Mouse (Mus musculus) ES-CJ7 (cell line): ENCODE results near the gene Fbxo44.
"Not testable (repeated sequence)": the region's sequence is repeated elsewhere in the genome, so short reads cannot be mapped to it uniquely, and the experiment has no call there.

ENCODE experiments used
- DNase-seq: peaks from one replicate; pipeline ENCODE4 v3.0.0; 2011; ENCODE audit warnings: low read depth, low spot score

Gene Fbxo44

DNA sequence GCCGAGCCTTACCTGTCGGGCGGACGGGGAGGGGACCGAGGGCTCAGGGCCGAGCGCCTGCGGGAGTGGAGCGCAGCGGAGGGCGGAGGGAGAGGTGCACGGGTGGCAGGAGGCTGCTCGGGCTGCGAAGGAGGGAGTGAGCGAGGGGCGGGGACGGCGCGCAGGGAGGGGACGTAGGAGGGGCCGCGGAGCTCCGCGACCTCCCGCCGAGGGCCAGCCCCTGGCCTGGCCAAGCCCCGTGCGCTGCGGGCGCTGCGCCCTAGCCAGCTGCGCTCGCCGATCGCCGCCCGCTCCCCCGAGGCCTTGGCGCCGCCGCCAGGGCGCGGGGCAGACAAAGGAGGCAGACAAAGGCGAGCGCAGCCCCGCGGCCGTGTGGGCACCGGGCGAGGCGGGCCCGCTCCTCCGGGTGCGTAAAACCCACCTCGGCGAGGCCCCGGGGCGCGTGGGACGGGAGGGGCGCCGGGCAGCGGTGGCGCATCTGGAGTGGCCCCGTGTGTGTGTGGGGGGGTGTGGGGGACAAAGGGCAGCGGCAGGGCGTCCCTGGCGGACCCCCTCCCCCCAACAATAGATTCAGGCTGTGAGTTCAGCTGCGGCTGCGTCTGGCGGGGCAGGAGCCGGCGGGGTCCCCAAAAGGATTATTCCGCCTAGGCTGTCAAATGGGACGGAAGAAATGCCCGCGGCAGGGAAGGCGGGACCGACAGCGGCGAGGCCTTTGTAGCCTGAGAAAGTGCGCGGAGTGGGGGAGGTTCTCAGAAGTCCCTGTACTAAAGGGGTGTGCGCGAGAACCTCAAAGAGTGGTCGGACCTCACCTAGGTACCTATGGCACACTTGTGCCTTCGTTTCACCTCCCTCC, 29.5 kb downstream of the Fbxo44 start, which contains the start of gene Draxin:
Draxin (minus strand) TSS at position 138 of the 853 bp plus-strand sequence.
- DNase-seq, result peak; percentile 62

DNA sequence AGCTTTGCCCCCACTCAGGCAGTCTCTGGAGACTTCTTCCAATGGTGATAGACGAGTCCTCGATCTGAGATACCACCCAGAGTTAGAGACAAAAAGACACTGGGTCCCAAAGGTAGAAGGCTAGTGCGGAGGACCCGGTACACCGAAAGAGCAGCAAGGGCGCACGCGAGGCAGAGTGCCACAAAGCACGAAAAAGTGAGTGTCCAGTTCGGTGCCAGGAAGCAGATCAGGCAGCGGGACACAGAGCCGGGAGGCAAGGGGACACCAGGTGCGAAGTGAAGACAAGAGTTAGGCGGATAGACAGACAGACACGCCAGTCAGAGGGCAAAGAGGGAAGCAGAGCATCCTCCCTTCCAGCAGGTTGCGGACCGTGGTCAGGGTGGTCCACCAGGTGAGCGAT, 30.1 kb downstream of the Fbxo44 start, which contains the start of gene Mad2l2:
Mad2l2 (plus strand) TSS at position 252 of the 400 bp plus-strand sequence.
- DNase-seq, result no peak

DNA sequence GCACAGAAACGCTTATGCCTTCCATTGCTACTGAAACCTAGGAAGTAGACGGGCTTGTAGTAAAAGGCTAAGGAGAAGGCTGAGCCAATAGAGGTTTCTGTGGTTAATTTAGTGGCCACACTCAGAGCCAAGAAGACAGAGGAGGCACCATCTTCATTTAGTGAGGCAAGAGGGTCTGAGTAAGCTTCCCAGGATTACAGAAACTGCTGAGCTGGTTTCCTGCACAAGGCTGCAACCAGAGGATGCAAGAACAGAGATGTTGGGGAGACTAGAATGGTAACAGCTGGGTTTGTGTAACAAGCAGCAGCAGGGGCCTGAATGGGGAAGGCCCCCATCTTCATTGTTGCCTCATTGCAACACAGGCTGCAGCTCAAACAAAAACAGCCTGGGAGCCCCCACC, 31.6 kb downstream of the Fbxo44 start:
- DNase-seq, result no peak

- DNase-seq, result no peak
These were observed 32.0 kb downstream of the Fbxo44 start for GRCm38 (mm10) chr4:148128241-148128640.

GRCm38 (mm10) chr4:148122694-148123066, 37.6 kb downstream of the Fbxo44 start:
- DNase-seq, result no peak

DNA sequence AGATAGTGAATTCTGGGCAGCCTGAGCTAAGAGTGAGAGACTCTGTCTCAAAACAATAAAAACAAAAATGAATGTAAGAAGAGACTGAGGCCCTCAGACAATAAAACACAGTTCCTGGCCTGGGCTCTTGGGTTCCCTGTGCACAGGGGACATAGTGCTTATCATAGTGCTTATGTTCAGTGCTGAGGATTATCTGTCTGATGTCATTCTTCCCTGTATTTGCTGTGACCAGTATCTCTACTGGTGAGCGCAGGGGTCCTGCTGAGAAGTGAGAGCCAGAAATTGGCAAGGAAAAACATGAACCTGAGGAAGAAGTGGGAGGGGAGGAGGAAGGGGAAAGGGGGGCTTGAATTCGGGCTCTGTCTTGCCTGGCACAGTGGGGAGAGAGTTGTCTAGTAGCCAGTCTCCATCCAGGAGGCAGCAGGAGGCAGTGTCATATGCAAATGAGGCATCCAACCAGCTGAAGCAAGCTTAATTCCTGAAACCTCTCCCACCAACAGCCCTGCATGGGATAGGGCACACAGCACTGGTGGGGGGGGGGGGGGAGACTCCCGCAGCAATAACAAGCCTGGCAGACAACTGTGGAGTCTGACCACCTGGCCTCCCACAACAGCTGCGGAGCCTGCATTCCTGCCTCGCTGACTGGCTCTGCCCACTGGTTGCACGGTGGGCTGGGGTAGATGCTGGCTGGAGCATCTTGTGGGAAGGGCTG, 38.1 kb downstream of the Fbxo44 start:
- DNase-seq, result peak; percentile 78

- no peak for DNase-seq
These were observed 38.9 kb downstream of the Fbxo44 start for GRCm38 (mm10) chr4:148121362-148121761.

DNA sequence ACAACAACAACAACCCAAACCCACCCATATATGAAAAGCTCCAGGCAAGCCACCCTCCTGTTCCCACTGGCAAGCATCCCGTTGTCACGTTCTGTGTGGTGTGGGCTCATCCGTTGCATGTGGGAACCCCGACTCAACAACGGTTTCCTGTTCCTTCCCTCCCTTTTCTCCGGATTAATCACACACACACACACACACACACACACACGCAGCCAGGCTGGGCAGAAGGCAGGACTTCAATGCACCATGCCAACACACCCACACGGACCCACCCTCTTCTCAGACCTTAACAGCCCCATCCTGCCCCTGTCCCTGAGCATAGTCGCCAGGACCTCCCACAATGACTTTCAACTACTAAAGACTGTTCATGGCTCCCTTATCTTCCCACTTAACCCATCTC, 39.7 kb downstream of the Fbxo44 start:
- DNase-seq, result no peak

DNA sequence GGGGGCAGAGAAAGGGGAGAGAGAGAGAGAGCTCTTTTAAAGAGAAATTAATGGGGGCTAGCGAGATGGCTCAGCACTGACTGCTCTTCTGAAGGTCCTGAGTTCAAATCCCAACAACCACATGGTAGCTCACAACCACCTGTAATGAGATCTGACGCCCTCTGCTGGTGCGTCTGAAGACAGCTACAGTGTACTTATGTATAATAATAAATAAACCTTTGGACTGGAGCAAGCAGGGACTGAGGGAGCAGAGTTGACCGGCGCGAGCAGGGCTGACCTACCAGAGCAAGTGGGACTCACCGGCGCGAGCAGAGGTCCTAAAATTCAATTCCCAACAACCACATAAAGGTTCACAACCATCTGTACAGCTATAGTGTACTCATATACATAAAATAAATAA, 40.7 kb downstream of the Fbxo44 start:
- DNase-seq, result not testable (repeated sequence)

DNA sequence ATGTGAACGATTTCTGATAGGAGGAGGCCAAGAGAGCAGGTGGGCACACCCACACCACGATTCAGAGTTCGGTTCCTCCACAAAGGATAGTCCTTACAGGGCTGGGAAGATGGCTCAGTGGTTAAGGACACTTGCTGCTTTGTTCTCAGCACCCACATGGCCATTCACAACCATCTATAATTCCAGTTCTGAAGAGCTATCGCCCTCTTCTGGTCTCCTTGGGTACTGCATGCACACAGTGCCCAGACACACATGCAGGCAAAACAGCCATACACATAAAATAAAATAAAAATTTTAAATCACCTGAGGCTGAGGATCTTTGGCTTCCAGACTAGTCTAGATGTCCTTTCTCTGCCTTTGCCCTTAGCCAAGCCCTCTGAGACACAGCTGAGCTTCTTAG, 42.9 kb downstream of the Fbxo44 start:
- peak; percentile 68 for DNase-seq

GRCm38 (mm10) chr4:148116657-148117056, 43.6 kb downstream of the Fbxo44 start:
- DNase-seq, result peak; percentile 75

- peak; percentile 49 for DNase-seq
These were observed 44.8 kb downstream of the Fbxo44 start for GRCm38 (mm10) chr4:148115467-148115866.

DNA sequence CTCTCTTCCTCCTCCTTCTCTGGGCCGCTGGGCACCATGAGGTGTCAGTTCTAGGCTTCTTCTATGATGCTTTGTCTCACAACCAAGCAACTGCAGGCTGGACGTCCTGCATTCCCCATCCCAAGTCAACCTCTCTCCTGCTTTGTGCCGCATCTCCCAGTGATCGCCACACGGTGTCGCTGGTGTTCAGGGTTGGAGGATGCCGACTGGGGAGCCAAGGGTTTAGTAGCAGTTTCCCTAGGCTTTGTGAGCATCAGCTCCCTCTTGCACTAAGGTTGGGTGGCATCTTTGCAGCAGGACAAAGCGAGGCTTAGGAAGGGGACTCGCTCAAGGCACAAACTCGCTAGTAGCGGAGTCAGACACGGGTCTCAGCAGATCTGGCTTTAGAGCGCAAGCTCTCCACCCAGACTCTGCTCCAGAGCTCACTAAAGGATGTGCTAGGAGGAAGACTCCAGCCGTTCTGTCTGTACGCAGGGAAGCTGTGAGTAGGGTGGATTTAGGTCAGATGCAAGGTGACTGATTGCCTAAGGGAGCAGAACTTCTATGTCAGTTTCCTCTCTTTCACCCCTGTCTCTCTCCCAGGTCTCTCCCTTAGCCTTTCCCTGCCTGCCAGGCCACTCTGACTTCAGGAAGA, 45.4 kb downstream of the Fbxo44 start:
- peak; percentile 90 for DNase-seq

- no peak for DNase-seq
These were observed 47.8 kb downstream of the Fbxo44 start for GRCm38 (mm10) chr4:148112519-148112918.

DNA sequence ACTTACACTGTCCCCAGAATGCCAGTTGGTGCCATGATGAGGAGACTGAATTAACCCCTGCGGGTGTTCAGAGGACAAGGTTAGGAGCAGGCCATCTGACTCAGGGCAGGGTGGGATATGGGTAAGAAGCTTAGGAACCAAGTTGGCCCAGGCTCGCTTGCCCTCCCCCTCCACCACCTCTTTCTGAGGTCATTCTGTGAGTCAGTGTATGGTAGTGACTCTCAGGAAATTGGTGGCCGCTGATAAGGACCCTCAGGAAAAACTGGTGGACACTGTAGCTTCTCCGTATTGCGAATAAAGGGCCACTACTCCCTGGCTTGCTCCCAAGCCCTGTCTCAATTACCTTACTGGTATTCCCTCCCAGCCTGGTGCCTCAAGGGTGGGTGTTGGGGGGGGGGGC, 51.1 kb downstream of the Fbxo44 start:
- DNase-seq, result no peak

- no peak for DNase-seq
These were observed 51.6 kb downstream of the Fbxo44 start for GRCm38 (mm10) chr4:148108565-148109100.

DNA sequence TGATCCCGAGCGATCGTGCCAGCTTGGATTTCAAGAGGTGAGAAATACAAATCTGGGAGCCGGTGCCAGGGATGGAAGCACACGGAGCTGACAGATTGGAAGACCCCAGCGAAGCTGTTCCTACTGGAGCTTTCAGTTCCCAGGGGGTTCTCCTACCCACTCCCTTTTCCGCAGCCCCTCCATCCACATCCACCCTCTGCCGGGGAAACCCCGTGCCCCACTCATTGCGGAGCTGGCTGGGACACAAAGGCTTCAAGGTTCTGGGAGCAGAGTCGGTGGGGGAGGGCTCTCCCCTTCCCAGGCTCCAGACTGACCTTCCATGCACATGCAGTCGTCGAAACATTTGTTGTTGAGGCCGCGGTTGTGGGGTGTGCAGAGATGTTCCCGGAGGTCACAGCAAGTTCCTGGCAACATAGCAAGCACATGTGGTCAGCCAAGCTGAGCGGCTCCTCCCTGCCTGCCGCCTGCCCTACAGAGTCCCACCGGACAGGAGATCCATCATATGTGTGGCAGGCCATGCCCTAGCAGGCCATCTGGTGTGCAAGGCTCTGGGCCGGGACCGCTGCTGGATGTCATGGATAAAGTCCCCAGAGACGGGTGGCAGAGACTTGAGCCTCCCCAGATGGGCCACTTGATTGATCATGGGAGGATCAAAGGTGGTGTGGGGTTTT, 52.5 kb downstream of the Fbxo44 start:
- no peak for DNase-seq

- DNase-seq, result no peak
These were observed 56.1 kb downstream of the Fbxo44 start for GRCm38 (mm10) chr4:148104146-148104545.
